Mouse (Mus musculus) limb, embryonic 12.5 days (tissue): Measurements from ENCODE around the gene Trim72. TPM values are rescaled to one million over a fixed set of nuclear protein-coding genes. Genes with fewer than 3 reads are reported as not detected.

Experiments
- ATAC-seq: fragments of 200-750 bp; cut with Nextera tagmentation; 2 replicates; pipeline ENCODE4 v1.8.0; 2017; ENCODE audit warnings: low read depth, moderate TSS enrichment; ENCODE audit not compliant: insufficient number of reproducible peaks, insufficient read depth, low FRiP score, low TSS enrichment
- H3K27ac ChIP-seq: fragments of 300-500 bp; sonication (generic); 2 replicates; pipeline ENCODE4 v1.5.1; 2016; ENCODE audit warnings: mild to moderate bottlenecking, moderate library complexity
- H3K27me3 ChIP-seq: fragments of 300-500 bp; sonication (generic); 2 replicates; pipeline ENCODE4 v1.6.1; 2016; ENCODE audit warnings: mild to moderate bottlenecking, moderate library complexity
- H3K36me3 ChIP-seq: fragments of 300-500 bp; sonication (generic); 2 replicates; pipeline ENCODE4 v1.6.1; 2016; ENCODE audit warnings: mild to moderate bottlenecking, moderate library complexity
- H3K4me1 ChIP-seq: fragments of 300-500 bp; sonication (generic); replicated peaks from 2 replicates; pipeline ENCODE4 v1.6.1; 2016
- H3K4me2 ChIP-seq: fragments of 300-500 bp; sonication (generic); 2 replicates; pipeline ENCODE4 v1.6.1; 2016; ENCODE audit warnings: mild to moderate bottlenecking, moderate library complexity
- H3K4me3 ChIP-seq: fragments of 300-500 bp; sonication (generic); replicated peaks from 2 replicates; pipeline ENCODE4 v1.5.1; 2016; ENCODE audit warnings: mild to moderate bottlenecking
- H3K9ac ChIP-seq: fragments of 300-500 bp; sonication (generic); replicated peaks from 2 replicates; pipeline ENCODE4 v1.6.1; 2016; ENCODE audit warnings: mild to moderate bottlenecking, moderate library complexity
- H3K9me3 ChIP-seq: fragments of 300-500 bp; sonication (generic); 2 replicates; pipeline ENCODE4 v1.6.1; 2016; ENCODE audit warnings: mild to moderate bottlenecking, moderate library complexity
- WGBS: fragments of 180-500 bp; shearing (Covaris S2); methylation state at CpG from one replicate; pipeline ENCODE4 v1.1.7; 2016; 5-methylcytosine and 5-hydroxymethylcytosine counted together
- polyA plus RNA-seq: library from polyadenylated mRNA; unstranded; fragments of >200 nt; fragmentation: Nextera tagmentation; extraction: Ambion mirVana; gene quantifications from 2 replicates; pipeline ENCODE4 v1.2.1, GENCODE M21; 2016

Gene Trim72
- polyA plus RNA-seq, result 0.23 and 0.61 TPM in 2 replicates

GRCm38 (mm10) chr7:128003688-128004087, at the start of gene Trim72:
Gene Trim72, plus strand, starts transcription at chr7:128003949.
- 88% methylated on average over 2 of the region's 2 CpGs for WGBS
- no peak within 1 kb of the TSS; the same call in 1 of the 2 replicates for H3K9ac ChIP-seq
- ATAC-seq, result no peak
- H3K4me1 ChIP-seq, result peaks cover 16% of the 10 kb centered on the region
- peaks cover 15% of the 10 kb centered on the region for H3K27me3 ChIP-seq
- peak within 1 kb of the TSS; percentile 57 for H3K4me2 ChIP-seq
- no peaks in the 10 kb centered on the region for H3K9me3 ChIP-seq
- peak within 1 kb of the TSS; percentile 59 for H3K27ac ChIP-seq
- H3K4me3 ChIP-seq, result peak within 1 kb of the TSS; percentile 26
- no peaks in the 10 kb centered on the region for H3K36me3 ChIP-seq

GRCm38 (mm10) chr7:127959364-127959763, 44.4 kb upstream of the Trim72 start:
- 64% methylated on average over 5 of the region's 5 CpGs for WGBS
- Histone ChIP-seq H3K4me3 (no peak overlapping the region), H3K9me3 (no peaks in the 10 kb centered on the region), H3K9ac (no peak overlapping the region), H3K4me1 (no peaks in the 10 kb centered on the region), H3K36me3 (no peaks in the 10 kb centered on the region), H3K27me3 (no peaks in the 10 kb centered on the region), H3K27ac (no peak overlapping the region), H3K4me2 (no peak overlapping the region)
- no peak for ATAC-seq

GRCm38 (mm10) chr7:127966371-127966918, 37.3 kb upstream of the Trim72 start:
- WGBS, result 13% methylated on average over 10 of the region's 10 CpGs
- no peaks in the 10 kb centered on the region for H3K9me3 ChIP-seq
- ATAC-seq, result peak; percentile 29

GRCm38 (mm10) chr7:127967004-127967921, 36.5 kb upstream of the Trim72 start, which contains the start of gene Fus:
Gene Fus, plus strand, starts transcription at chr7:127967457.
- H3K4me2 ChIP-seq, result peak within 1 kb of the TSS; percentile 89
- no peaks in the 10 kb centered on the region for H3K27me3 ChIP-seq
- ATAC-seq, result peak; percentile 92
- H3K9ac ChIP-seq, result peak within 1 kb of the TSS; percentile 99
- peak within 1 kb of the TSS; percentile 98 for H3K27ac ChIP-seq
- H3K36me3 ChIP-seq, result peaks cover 30% of the 10 kb centered on the region
- H3K4me1 ChIP-seq, result peaks cover 13% of the 10 kb centered on the region
- H3K4me3 ChIP-seq, result peak within 1 kb of the TSS; percentile 93
- H3K9me3 ChIP-seq, result no peaks in the 10 kb centered on the region
- WGBS, result under 1% methylated on average over 86 of the region's 92 CpGs

More at GRCm38 (mm10) chr7:127966371-127966918, 37.3 kb upstream of the Trim72 start:
- Histone ChIP-seq H3K27ac (peak overlapping the region; percentile 98), H3K4me1 (peaks cover 13% of the 10 kb centered on the region), H3K4me2 (peak overlapping the region; percentile 58), H3K36me3 (peaks cover 22% of the 10 kb centered on the region), H3K4me3 (peak overlapping the region; percentile 93), H3K27me3 (no peaks in the 10 kb centered on the region), H3K9ac (peak overlapping the region; percentile 99)

GRCm38 (mm10) chr7:127967922-127968828, 35.6 kb upstream of the Trim72 start:
- Histone ChIP-seq H3K27ac (peak overlapping the region; percentile 98), H3K36me3 (peaks cover 39% of the 10 kb centered on the region), H3K4me3 (peak overlapping the region; percentile 93), H3K4me2 (peak overlapping the region; percentile 89), H3K9me3 (no peaks in the 10 kb centered on the region), H3K4me1 (peaks cover 13% of the 10 kb centered on the region), H3K27me3 (no peaks in the 10 kb centered on the region), H3K9ac (peak overlapping the region; percentile 99)
- under 1% methylated on average over 41 of the region's 42 CpGs for WGBS
- peak; percentile 38; the same call in 1 of the 2 replicates for ATAC-seq

GRCm38 (mm10) chr7:127974413-127974930, 29.3 kb upstream of the Trim72 start:
- ATAC-seq, result no peak
- Histone ChIP-seq H3K27me3 (no peaks in the 10 kb centered on the region), H3K9ac (no peak overlapping the region), H3K4me1 (peaks cover 2% of the 10 kb centered on the region), H3K9me3 (no peaks in the 10 kb centered on the region), H3K36me3 (peaks cover 99% of the 10 kb centered on the region), H3K4me2 (no peak overlapping the region), H3K27ac (no peak overlapping the region), H3K4me3 (no peak overlapping the region)
- 87% methylated on average over 2 of the region's 2 CpGs for WGBS

GRCm38 (mm10) chr7:127978856-127979255, 24.9 kb upstream of the Trim72 start:
- Histone ChIP-seq H3K27ac (no peak overlapping the region), H3K4me3 (no peak overlapping the region), H3K4me2 (no peak overlapping the region), H3K9ac (no peak overlapping the region), H3K27me3 (no peaks in the 10 kb centered on the region), H3K9me3 (no peaks in the 10 kb centered on the region), H3K36me3 (peaks cover 99% of the 10 kb centered on the region), H3K4me1 (no peaks in the 10 kb centered on the region)
- 83% methylated on average over 2 of the region's 2 CpGs for WGBS
- no peak for ATAC-seq

GRCm38 (mm10) chr7:127980606-127981005, 23.1 kb upstream of the Trim72 start:
- Histone ChIP-seq H3K4me2 (no peak overlapping the region), H3K36me3 (peaks cover 99% of the 10 kb centered on the region), H3K9me3 (no peaks in the 10 kb centered on the region), H3K4me3 (no peak overlapping the region), H3K9ac (no peak overlapping the region), H3K27ac (no peak overlapping the region), H3K27me3 (no peaks in the 10 kb centered on the region), H3K4me1 (no peaks in the 10 kb centered on the region)
- 91% methylated on average over 3 of the region's 3 CpGs for WGBS
- ATAC-seq, result no peak

- no peak overlapping the region for H3K27ac ChIP-seq
- H3K27me3 ChIP-seq, result no peaks in the 10 kb centered on the region
- peaks cover 76% of the 10 kb centered on the region for H3K36me3 ChIP-seq
- peaks cover 5% of the 10 kb centered on the region; the same call in 1 of the 2 replicates for H3K4me1 ChIP-seq
- H3K9ac ChIP-seq, result no peak overlapping the region
- no peak overlapping the region for H3K4me2 ChIP-seq
- no peaks in the 10 kb centered on the region for H3K9me3 ChIP-seq
- no peak for ATAC-seq
- WGBS, result 100% methylated on average over 1 of the region's 1 CpGs
- H3K4me3 ChIP-seq, result no peak overlapping the region
Measured at GRCm38 (mm10) chr7:127988904-127989303, 14.8 kb upstream of the Trim72 start.

GRCm38 (mm10) chr7:127991643-127992487, 11.9 kb upstream of the Trim72 start:
- no peak overlapping the region for H3K9ac ChIP-seq
- H3K27me3 ChIP-seq, result no peaks in the 10 kb centered on the region
- H3K4me2 ChIP-seq, result no peak overlapping the region
- H3K27ac ChIP-seq, result peak overlapping the region; percentile 35; the same call in 1 of the 2 replicates
- no peak overlapping the region for H3K4me3 ChIP-seq
- H3K4me1 ChIP-seq, result peaks cover 5% of the 10 kb centered on the region; the same call in 1 of the 2 replicates
- peaks cover 47% of the 10 kb centered on the region for H3K36me3 ChIP-seq
- peak; percentile 56 for ATAC-seq
- 49% methylated on average over 6 of the region's 6 CpGs for WGBS
- H3K9me3 ChIP-seq, result no peaks in the 10 kb centered on the region
